Mouse (Mus musculus) liver (tissue): ENCODE data around the gene Lhfpl5.

ENCODE experiments used
- DNase-seq: peaks from one replicate; pipeline ENCODE4 v3.0.0-alpha.2; 2020; ENCODE audit warnings: mixed read lengths

Lhfpl5 gene

GRCm38 (mm10) chr17:28628248-28629124 is 53.0 kb downstream of the Lhfpl5 start:
- DNase-seq, result no peak

GRCm38 (mm10) chr17:28629125-28629524 is 53.7 kb downstream of the Lhfpl5 start:
- DNase-seq, result no peak
